Mouse (Mus musculus) erythroblast, embryonic 14.5 days (primary cell): ENCODE results near the gene Epb41. TPM values are rescaled to one million over a fixed set of nuclear protein-coding genes. Genes with fewer than 3 reads are reported as not detected.

Experiments
- H3K27me3 ChIP-seq: 2 replicates; pipeline ENCODE4 v1.6.1; 2012; ENCODE audit warnings: inconsistent platforms; ENCODE audit not compliant: control insufficient read depth
- H3K36me3 ChIP-seq: 2 replicates; pipeline ENCODE4 v1.6.1; 2012; ENCODE audit warnings: mild to moderate bottlenecking, inconsistent platforms; ENCODE audit not compliant: control insufficient read depth
- H3K4me1 ChIP-seq: 2 replicates; pipeline ENCODE4 v1.6.1; 2012; ENCODE audit warnings: inconsistent platforms; ENCODE audit not compliant: control insufficient read depth
- H3K4me3 ChIP-seq: replicated peaks from 2 replicates; pipeline ENCODE3; 2012; ENCODE audit warnings: moderate library complexity, mild to moderate bottlenecking, inconsistent platforms
- H3K9me3 ChIP-seq: 2 replicates; pipeline ENCODE4 v1.6.1; 2012; ENCODE audit warnings: low read length, inconsistent platforms, mixed read lengths; ENCODE audit not compliant: control insufficient read depth
- GATA1 ChIP-seq: IDR thresholded peaks from 2 replicates; pipeline ENCODE4 v1.6.1; 2012; ENCODE audit warnings: low read length, inconsistent platforms, mixed read lengths
- TAL1 ChIP-seq: IDR thresholded peaks from 3 replicates; pipeline ENCODE4 v1.6.1; 2012; ENCODE audit warnings: low read length, inconsistent platforms, mixed read lengths
- polyA plus RNA-seq: library from polyadenylated mRNA; stranded (reverse); fragments of >175 nt; gene quantifications from 2 replicates; pipeline ENCODE4 v1.2.3, GENCODE M21; 2012

Epb41 gene
- polyA plus RNA-seq, 1 experiment: 120 TPM

DNA sequence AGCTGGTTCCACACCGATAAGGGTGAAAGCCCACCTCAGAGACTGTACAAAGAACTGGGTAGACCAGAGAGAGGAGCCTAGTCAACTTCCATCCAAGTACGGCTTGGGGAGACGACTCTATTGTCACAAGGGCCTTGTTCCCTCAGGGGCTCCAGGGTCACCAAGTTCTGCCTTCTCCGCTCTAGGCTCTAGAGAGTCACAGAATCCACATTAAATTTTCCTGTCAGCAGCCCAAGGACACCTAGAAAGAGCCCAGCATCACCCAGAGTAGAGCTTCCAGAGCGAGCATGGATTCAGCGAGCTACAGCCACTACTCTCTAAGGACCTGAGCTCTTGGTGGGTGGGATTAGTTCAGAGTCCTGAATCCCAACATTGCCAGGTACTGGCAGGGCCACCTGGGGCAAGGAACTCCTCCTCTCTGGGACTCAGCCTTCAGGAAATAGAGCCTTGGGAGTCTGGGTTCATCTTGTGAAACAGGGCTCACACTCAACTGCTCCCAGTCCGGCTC is 157.0 kb downstream of the Epb41 start:
- Histone ChIP-seq H3K4me1 (peaks cover 30% of the 10 kb centered on the region), H3K9me3 (peaks cover 21% of the 10 kb centered on the region), H3K27me3 (peaks cover 99% of the 10 kb centered on the region), H3K36me3 (peaks cover 26% of the 10 kb centered on the region), H3K4me3 (no peak overlapping the region)
- no peak for TF ChIP-seq TAL1
- TF ChIP-seq GATA1: no peak

- peaks cover 12% of the 10 kb centered on the region; the same call in 1 of the 2 replicates for H3K9me3 ChIP-seq
- peaks cover 20% of the 10 kb centered on the region for H3K4me1 ChIP-seq
These were observed 158.0 kb downstream of the Epb41 start for GRCm38 (mm10) chr4:131917010-131917555.

DNA sequence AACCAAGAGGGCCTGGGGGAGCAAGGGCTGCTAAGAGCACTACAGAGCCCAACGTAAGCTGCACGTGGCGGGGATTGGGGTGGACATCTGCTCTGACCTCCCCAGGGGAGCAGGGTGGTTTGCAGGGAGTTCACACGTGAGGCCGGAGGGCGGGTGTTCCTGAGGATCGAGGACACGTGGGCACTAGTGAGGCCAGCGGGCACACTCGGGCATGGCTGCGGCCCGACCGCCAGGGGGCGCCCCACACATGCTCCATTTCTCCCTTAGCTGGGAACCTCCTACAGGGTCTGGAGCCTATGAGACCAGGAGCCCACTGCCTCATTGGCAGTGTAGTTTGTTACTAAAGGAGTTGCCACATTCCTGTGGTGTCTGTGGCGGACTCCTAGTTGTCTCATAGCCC is 158.7 kb downstream of the Epb41 start:
- Histone ChIP-seq H3K36me3 (peaks cover 13% of the 10 kb centered on the region), H3K9me3 (peaks cover 12% of the 10 kb centered on the region; the same call in 1 of the 2 replicates), H3K27me3 (peaks cover 99% of the 10 kb centered on the region), H3K4me3 (no peak overlapping the region), H3K4me1 (peaks cover 14% of the 10 kb centered on the region)
- TF ChIP-seq TAL1 (no peak), GATA1 (no peak)

More at GRCm38 (mm10) chr4:131917010-131917555, 158.0 kb downstream of the Epb41 start:
- Histone ChIP-seq H3K27me3 (peaks cover 99% of the 10 kb centered on the region), H3K4me3 (no peak overlapping the region), H3K36me3 (peaks cover 16% of the 10 kb centered on the region)
- TF ChIP-seq TAL1: no peak
- no peak for TF ChIP-seq GATA1

DNA sequence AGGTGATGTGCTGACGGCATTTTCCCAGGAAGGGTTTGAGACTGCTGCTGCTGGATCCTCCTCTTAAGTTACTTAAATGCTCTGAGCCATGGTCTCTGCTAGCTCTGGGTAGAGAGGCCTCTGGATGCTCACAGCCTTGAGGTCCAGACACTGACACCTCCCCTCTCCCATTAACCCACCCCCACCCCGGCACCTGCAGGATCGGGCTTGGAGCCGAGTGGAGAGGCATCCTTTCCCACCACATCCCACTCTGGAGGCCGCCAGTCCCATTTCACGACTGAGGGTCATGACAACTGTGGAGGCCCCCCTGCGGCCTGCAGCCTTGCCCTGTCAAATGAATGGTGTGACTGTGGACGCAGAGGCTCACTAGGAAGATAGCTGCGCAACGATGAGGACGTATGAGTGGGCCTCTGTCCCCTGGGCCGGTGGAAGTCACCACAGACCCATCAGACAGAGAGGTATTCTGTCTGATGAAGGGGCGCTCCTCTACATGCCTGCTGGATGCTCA is 159.2 kb downstream of the Epb41 start:
- H3K4me1 ChIP-seq: peaks cover 12% of the 10 kb centered on the region
- peaks cover 10% of the 10 kb centered on the region; the same call in 1 of the 2 replicates for H3K9me3 ChIP-seq
- peaks cover 99% of the 10 kb centered on the region for H3K27me3 ChIP-seq
- no peak for TF ChIP-seq GATA1
- TF ChIP-seq TAL1: no peak
- no peak overlapping the region for H3K4me3 ChIP-seq
- H3K36me3 ChIP-seq: peaks cover 10% of the 10 kb centered on the region

DNA sequence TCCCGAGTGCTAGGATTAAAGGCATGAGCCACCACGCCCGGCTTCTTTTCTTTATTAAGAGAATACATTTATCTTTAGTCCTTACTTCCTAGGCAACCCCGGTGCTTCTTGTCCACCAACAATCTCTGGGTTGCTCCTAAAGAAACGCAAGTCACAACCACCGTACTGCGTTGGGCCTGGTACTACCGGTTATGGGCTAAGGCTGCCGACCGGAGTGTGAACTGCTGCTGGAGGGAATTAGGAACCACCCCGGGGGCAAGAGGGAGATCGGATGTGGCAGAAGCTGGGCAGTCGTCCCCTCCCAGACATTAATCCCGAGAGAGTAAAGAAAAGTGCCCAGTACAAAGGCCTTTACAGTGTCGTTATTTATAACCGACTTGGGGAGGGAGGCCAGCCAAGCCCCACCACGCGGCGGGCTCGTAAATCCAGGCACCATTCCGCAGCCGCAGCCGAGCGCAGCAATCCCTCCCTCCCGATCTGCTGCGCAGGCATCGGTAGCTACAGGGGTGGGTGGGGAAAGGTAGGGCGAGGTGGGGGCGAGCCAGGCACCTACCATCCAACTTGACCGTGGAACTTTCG is 160.1 kb downstream of the Epb41 start:
- peaks cover 10% of the 10 kb centered on the region for H3K4me1 ChIP-seq
- peaks cover 99% of the 10 kb centered on the region for H3K27me3 ChIP-seq
- peaks cover 4% of the 10 kb centered on the region for H3K36me3 ChIP-seq
- H3K9me3 ChIP-seq: peaks cover 6% of the 10 kb centered on the region; the same call in 1 of the 2 replicates
- no peak overlapping the region for H3K4me3 ChIP-seq
- TF ChIP-seq GATA1 (no peak), TAL1 (no peak)

- Histone ChIP-seq H3K9me3 (peaks cover 5% of the 10 kb centered on the region; the same call in 1 of the 2 replicates), H3K27me3 (peaks cover 96% of the 10 kb centered on the region), H3K4me3 (no peak overlapping the region), H3K4me1 (peaks cover 10% of the 10 kb centered on the region), H3K36me3 (no peaks in the 10 kb centered on the region)
- TF ChIP-seq GATA1 (no peak), TAL1 (no peak)
These were observed 161.0 kb downstream of the Epb41 start for GRCm38 (mm10) chr4:131914046-131914643.

- Histone ChIP-seq H3K4me3 (no peak overlapping the region), H3K27me3 (peaks cover 90% of the 10 kb centered on the region), H3K9me3 (peaks cover 5% of the 10 kb centered on the region; the same call in 1 of the 2 replicates), H3K4me1 (peaks cover 6% of the 10 kb centered on the region), H3K36me3 (no peaks in the 10 kb centered on the region)
- TF ChIP-seq GATA1 (no peak), TAL1 (no peak)
These were observed 161.6 kb downstream of the Epb41 start for GRCm38 (mm10) chr4:131913526-131913925.

- Histone ChIP-seq H3K4me1 (peaks cover 4% of the 10 kb centered on the region), H3K36me3 (peaks cover under 1% of the 10 kb centered on the region), H3K9me3 (peaks cover 10% of the 10 kb centered on the region), H3K27me3 (peaks cover 71% of the 10 kb centered on the region), H3K4me3 (no peak overlapping the region)
- TF ChIP-seq GATA1 (no peak), TAL1 (no peak)
These were observed 163.6 kb downstream of the Epb41 start for GRCm38 (mm10) chr4:131911521-131911920.
